Mouse (Mus musculus) small intestine, adult 2 months (tissue): ENCODE results near the gene Wnt6. TPM values are rescaled to one million over a fixed set of nuclear protein-coding genes. Genes with fewer than 3 reads are reported as not detected.
"Not testable (repeated sequence)": the region's sequence is repeated elsewhere in the genome, so short reads cannot be mapped to it uniquely, and the experiment has no call there.

Source experiments
- H3K27ac ChIP-seq: fragments of 200-500 bp; 2 replicates; pipeline ENCODE4 v1.5.1; 2012; ENCODE audit warnings: low read depth, low read length, control low read depth, inconsistent platforms; ENCODE audit not compliant: insufficient read depth
- H3K27me3 ChIP-seq: fragments of 200-500 bp; 2 replicates; pipeline ENCODE4 v1.6.1; 2012; ENCODE audit warnings: mild to moderate bottlenecking, moderate library complexity, low read length, inconsistent platforms; ENCODE audit not compliant: control insufficient read depth, insufficient read depth
- H3K36me3 ChIP-seq: fragments of 200-500 bp; 2 replicates; pipeline ENCODE4 v1.6.1; 2012; ENCODE audit warnings: mild to moderate bottlenecking, low read length, control low read depth, inconsistent platforms; ENCODE audit not compliant: control insufficient read depth, insufficient read depth
- H3K4me1 ChIP-seq: fragments of 200-500 bp; 2 replicates; pipeline ENCODE4 v1.6.1; 2012; ENCODE audit warnings: low read length, inconsistent platforms, mixed read lengths; ENCODE audit not compliant: control insufficient read depth, insufficient read depth, insufficient read length
- H3K4me3 ChIP-seq: fragments of 200-500 bp; 2 replicates; pipeline ENCODE4 v1.5.1; 2012; ENCODE audit warnings: low read depth, mild to moderate bottlenecking, control low read depth, inconsistent platforms, low read length, moderate library complexity
- CTCF ChIP-seq: fragments of 200-500 bp; IDR thresholded peaks from 2 replicates; pipeline ENCODE4 v1.5.1; 2012; ENCODE audit warnings: low read depth, mild to moderate bottlenecking, control low read depth, inconsistent platforms, low read length, moderate library complexity, mixed read lengths; ENCODE audit not compliant: insufficient replicate concordance, insufficient read length; ENCODE audit errors: extremely low read depth
- POLR2A ChIP-seq: fragments of 200-500 bp; IDR thresholded peaks from 2 replicates; pipeline ENCODE4 v1.6.1; 2012; ENCODE audit warnings: low read depth, mild to moderate bottlenecking, control low read depth, inconsistent platforms, low read length, moderate library complexity
- WGBS: fragments of 180-500 bp; shearing (Covaris S2); methylation state at CpG from one replicate; pipeline ENCODE4 v1.1.7; 2018; 5-methylcytosine and 5-hydroxymethylcytosine counted together
- polyA plus RNA-seq: library from polyadenylated mRNA; depleted of rRNA; stranded (reverse); fragments of >200 nt; gene quantifications from 2 replicates; pipeline ENCODE4 v1.2.3, GENCODE M21; 2012

Wnt6 gene
- polyA plus RNA-seq, 1 experiment = 6.0 TPM

DNA sequence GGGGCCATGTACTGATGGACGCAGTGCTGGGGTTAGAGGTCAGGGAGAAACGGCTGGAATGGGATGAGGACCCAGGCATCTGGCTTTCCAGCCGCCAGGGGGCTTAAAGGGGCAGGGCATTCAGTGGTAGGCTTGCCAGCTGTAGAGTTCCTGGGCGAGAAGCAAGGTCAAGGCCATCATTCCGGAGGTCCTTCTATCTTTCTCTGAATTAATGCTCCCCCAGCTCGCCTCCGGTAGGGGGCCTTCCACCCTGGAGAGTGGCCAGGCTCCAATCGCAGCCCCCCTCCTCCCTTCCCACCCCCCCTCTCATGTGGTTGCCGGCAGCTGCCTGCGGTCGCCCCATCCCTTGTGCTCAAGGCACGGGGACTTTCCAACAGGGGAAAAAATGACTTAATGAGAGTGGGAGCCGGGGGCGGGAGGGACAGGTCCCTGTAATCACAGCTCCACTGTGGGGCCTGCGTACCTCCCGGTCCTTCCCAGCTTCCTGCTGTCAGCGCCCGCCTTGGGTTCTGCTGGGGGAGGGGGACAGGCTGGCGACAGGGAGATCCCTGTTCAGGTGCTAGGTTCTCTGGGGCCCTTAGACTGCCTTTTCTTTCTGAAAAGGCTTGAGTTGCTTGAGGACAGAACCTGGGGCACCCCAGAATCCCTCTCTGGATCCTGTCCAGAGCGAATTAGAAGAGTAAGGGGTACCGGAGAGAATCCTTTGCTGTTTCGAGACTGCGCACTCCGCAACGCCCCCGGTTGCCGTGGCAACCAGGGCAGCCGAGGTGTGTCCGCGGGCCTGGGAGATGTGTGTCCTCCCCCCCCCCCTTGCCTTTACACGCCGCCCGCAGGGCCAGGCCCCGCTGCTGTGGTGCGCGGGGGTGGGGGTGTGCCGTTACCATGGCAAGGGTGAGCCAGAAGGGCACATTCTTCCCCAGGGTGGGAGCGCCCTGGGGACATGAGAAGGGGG lies 34.9 kb downstream of the Wnt6 start:
- H3K27me3 ChIP-seq = peaks cover 70% of the 10 kb centered on the region
- WGBS = 2% methylated on average over 38 of the region's 38 CpGs
- H3K36me3 ChIP-seq = no peaks in the 10 kb centered on the region
- TF ChIP-seq POLR2A (no peak), CTCF (0 out of 2 replicates have a peak, but pooled peaks have one; percentile 11)
- H3K4me1 ChIP-seq = peaks cover 10% of the 10 kb centered on the region
- H3K27ac ChIP-seq = no peak overlapping the region
- H3K4me3 ChIP-seq = no peak overlapping the region

- H3K27ac ChIP-seq = no peak overlapping the region
- peaks cover 62% of the 10 kb centered on the region for H3K27me3 ChIP-seq
- no peak overlapping the region for H3K4me3 ChIP-seq
- H3K4me1 ChIP-seq = peaks cover 10% of the 10 kb centered on the region
- H3K36me3 ChIP-seq = no peaks in the 10 kb centered on the region
- 16% methylated on average over 23 of the region's 23 CpGs for WGBS
- TF ChIP-seq POLR2A (no peak), CTCF (no peak)
Measured at GRCm38 (mm10) chr1:74807551-74808071, 35.9 kb downstream of the Wnt6 start.

DNA sequence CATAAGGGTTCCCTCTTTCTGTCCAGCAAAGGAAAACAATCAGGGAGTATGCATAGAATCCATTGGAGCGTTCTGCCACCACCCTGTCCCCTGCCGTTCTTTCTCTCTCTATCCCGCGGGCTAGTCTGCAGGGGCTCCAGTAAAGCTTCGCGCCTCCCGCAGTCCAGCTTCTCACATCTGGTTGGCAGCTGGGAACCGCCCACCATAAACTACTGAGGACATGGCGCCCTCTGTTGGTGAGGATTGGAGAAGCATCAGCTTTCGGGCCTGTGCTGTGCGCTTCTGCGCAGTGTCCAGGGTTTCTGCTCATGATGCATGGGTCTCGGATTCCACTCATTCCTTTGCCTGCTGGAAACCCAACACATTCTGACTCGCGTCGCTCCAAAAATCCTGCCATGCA lies 36.4 kb downstream of the Wnt6 start:
- no peak overlapping the region for H3K27ac ChIP-seq
- no peak overlapping the region for H3K4me3 ChIP-seq
- TF ChIP-seq CTCF = peak; percentile 91
- TF ChIP-seq POLR2A = peak; percentile 32; the same call in 1 of the 2 replicates
- 3% methylated on average over 16 of the region's 16 CpGs for WGBS
- H3K4me1 ChIP-seq = peaks cover 10% of the 10 kb centered on the region
- H3K36me3 ChIP-seq = no peaks in the 10 kb centered on the region
- peaks cover 58% of the 10 kb centered on the region for H3K27me3 ChIP-seq

- Histone ChIP-seq H3K27me3 (peaks cover 49% of the 10 kb centered on the region), H3K4me3 (no peak overlapping the region), H3K4me1 (peaks cover 4% of the 10 kb centered on the region; the same call in 1 of the 2 replicates), H3K36me3 (no peaks in the 10 kb centered on the region), H3K27ac (no peak overlapping the region)
- WGBS = 55% methylated on average over 10 of the region's 10 CpGs
- TF ChIP-seq CTCF (peak; percentile 24; the same call in 1 of the 2 replicates), POLR2A (no peak)
Measured at GRCm38 (mm10) chr1:74809007-74809406, 37.3 kb downstream of the Wnt6 start.

DNA sequence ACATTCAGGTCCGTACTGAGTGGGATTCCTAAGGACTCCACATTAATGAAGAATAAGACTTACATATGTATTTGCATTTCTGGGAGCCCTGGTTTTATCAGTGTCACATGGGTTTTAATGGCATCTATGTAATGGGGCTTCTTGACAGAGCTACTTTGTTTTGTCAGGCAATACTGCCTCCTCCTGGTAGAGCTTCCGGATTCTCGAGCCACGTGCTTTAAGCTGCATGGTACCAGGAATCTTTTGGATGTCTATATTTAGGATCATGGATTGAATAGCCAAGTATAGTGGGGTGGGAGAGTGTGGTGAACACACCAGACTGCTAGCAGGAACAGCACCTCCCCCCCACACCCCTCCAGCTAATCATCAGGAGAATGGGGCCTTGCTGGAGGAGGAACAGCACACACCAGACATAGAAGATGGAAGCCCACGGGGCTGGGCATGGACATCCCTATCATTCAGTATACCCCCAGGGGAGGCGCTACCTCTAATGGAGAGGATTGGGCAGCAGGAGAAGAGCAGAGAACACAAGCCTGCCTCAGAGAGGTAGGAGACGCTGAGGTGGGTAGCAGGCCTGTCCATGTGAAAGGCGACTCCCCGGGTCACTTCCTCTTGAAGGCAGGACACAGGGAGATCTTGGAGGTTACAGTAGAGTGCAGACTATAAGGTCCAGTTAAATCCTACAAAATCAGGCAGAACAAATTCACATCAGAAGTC lies 43.4 kb downstream of the Wnt6 start:
- H3K27ac ChIP-seq = no peak overlapping the region
- TF ChIP-seq POLR2A (no peak), CTCF (no peak)
- H3K4me3 ChIP-seq = no peak overlapping the region
- H3K27me3 ChIP-seq = no peaks in the 10 kb centered on the region
- 78% methylated on average over 9 of the region's 9 CpGs for WGBS
- H3K36me3 ChIP-seq = no peaks in the 10 kb centered on the region
- peaks cover 3% of the 10 kb centered on the region; the same call in 1 of the 2 replicates for H3K4me1 ChIP-seq

- not testable (repeated sequence) for H3K4me3 ChIP-seq, H3K27me3 ChIP-seq, H3K36me3 ChIP-seq, H3K4me1 ChIP-seq, H3K27ac ChIP-seq
- WGBS = 91% methylated on average over 6 of the region's 6 CpGs
Measured at GRCm38 (mm10) chr1:74815965-74816364, 44.3 kb downstream of the Wnt6 start.
